Mouse (Mus musculus) lung, adult 2 months (tissue): ENCODE results near the gene Vmn1r14.

Source experiments
- CTCF ChIP-seq: fragments of 200-500 bp; IDR thresholded peaks from 2 replicates; pipeline ENCODE4 v1.5.1; 2011; ENCODE audit warnings: mild to moderate bottlenecking, low read length, control low read depth; ENCODE audit not compliant: insufficient read depth
- POLR2A ChIP-seq: fragments of 200-500 bp; IDR thresholded peaks from 2 replicates; pipeline ENCODE4 v1.6.1; 2011; ENCODE audit warnings: low read depth, mild to moderate bottlenecking, control low read depth, low read length, borderline replicate concordance; ENCODE audit errors: extremely low read depth

- no peak for TF ChIP-seq CTCF
- no peak for TF ChIP-seq POLR2A
Measured at GRCm38 (mm10) chr6:57231386-57231785, at the start of gene Vmn1r14.
